Mouse (Mus musculus) embryonic fibroblast, embryonic 13.5 days (primary cell): ENCODE results near the gene Pdcl2.

Experiments
- CTCF ChIP-seq: IDR thresholded peaks from 2 replicates; pipeline ENCODE4 v1.5.1; 2011; ENCODE audit warnings: mild to moderate bottlenecking, control low read depth, low read length, moderate library complexity, borderline replicate concordance; ENCODE audit not compliant: insufficient read depth
- POLR2A ChIP-seq: IDR thresholded peaks from 2 replicates; pipeline ENCODE4 v1.6.1; 2011; ENCODE audit warnings: low read depth, mild to moderate bottlenecking, control low read depth, low read length, moderate library complexity

GRCm38 (mm10) chr5:76274977-76275376 lies 56.0 kb downstream of the Pdcl2 start:
- TF ChIP-seq CTCF = no peak
- no peak for TF ChIP-seq POLR2A
